Mouse (Mus musculus) layer of hippocampus, adult 9-10 months (tissue): ENCODE measurements around the gene Dpysl5.

Experiments used
- DNase-seq: peaks from one replicate; pipeline ENCODE4 v3.0.0; 2022; ENCODE audit warnings: low spot score

Dpysl5 gene

DNA sequence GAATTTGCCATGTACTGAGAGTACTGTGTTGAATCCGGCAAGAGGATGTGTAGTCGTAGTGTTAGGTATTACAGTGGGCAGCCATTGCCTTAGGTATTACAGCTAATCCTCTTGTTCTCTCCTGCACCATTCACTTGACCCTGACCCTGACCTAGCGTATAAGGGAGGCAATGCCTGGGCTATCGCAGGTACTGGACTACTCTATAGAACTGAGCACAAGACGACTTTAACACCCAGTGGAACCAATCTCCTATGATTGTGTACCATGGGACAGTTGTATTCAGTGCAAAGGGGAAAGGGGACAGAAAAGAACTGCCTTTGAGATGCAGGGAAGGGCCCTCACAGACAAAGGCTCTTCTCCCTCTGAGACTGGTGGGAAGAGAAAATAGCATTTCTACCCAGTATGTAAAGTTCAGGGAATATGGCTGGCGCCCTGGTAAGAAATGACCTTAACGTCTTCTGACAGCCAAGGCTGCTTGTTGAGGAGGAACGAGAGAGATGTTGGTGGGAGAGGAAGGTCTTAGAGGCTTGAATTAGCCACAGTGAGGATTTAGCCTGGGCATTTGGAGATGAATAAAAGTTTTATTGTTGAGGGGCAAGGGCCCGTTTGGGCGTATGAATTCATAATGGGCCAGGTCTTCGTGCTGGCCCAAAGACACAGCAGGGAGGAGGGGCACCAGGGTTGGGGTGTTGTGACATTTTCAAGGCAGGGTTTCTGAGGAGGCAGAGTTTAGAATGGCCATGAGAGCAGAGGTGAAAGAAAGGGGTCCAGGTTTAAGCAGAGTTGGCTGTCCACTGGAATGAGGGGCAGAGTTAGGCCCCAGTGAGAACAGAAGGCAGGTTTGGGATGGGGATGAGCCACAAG lies 113.0 kb downstream of the Dpysl5 start:
- no peak for DNase-seq

DNA sequence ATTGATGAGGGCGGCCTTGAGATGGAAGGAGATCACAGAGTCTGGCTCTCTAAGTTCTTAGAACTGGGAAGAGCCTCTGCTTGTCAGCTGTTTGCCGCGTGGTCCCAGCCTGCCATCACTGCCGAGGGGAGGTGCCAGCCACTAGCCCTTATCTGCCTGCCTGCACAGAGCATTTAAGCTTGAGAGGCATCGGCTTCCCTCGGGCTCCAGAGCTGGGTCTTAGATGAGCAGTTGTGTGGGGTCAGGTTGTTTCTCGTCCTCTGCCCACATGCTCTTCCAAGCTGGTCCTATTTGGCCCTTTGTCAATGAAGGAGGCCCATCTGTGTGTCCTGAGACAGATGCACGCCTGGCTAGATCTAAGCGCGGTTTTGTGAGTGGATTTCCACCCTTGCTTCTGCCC lies 113.8 kb downstream of the Dpysl5 start:
- no peak for DNase-seq

DNA sequence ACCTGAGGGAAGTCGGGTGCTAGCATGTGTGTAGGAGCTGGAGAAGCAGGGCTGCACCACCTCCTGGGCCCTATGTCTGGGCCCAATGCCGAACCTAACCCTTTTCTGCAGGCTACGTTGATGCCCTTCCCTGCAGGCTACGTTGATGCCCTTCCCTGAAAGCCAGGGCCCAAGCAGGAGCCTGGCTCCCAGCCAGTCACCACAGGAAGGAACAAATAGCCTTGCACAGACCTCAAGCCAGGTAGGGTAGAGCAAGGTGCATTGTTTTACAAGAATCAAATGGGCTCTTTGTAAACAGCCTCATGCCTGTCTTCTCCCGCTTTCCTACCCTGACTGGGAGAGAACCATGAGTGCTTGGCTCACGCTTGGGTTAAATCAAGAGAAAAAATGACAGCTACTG lies 114.5 kb downstream of the Dpysl5 start:
- no peak for DNase-seq

DNA sequence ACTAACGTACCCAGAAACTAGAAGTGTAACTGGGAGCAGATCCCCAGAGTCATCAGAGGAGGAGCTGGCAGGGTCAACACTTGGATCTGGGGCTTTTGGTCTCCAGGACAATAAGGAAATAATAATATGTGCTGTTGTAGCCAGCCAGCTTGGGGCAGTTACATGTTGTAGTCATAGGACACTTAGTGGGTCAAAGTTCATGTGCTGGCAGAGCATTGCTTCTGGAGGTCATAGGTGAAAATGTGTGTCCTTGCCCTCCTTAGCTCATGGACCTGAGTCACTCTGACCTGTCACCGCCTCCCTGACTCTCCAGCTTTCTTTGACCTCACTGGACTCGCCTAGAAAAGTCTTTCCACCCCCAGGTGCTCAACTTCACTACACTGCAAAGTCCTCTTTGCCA lies 122.1 kb downstream of the Dpysl5 start:
- no peak for DNase-seq

DNA sequence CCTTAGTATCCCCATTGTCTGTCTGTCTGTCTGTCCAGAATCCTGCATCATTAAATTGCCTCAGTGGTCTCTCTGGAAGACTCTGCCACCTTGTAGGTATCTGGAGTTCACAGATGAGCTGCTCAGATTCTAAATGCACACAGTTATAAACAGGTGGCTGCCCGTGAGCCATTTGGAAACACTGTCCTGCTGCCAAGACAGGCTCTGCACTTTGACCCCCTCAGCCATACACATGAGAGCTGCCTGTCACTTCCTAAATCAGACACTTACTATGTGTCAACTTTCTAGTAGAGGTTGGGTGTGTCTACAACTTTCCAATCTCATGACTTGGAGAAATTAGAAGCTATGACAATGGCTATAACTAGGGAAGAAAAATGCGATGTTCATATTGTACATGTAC lies 128.4 kb downstream of the Dpysl5 start:
- DNase-seq: no peak

DNA sequence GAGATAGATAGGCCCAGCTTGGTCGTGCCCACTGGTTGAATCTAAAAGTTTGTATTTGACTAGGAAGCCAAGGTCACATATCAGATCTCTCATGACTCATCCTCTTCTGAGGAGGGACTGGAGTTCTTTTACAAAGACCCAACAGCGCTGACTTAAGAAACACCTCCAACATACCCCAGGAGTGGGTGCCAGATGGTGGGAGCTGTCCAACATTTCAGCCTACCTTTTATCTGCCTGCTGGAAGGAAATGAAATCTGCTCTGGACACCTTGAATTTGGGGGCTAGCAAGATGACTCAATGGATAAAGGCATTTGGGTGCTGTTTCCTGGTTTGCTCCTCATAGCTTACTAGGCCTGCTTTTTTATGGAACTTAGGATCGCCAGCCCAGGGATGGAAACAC lies 130.5 kb downstream of the Dpysl5 start:
- DNase-seq: no peak
